In genomic region chr2:105806047-105806446, GRCm38 (mm10) we compare ENCODE assay signal across 27 mouse cellular contexts.
DNase-seq lines count a peak whose midpoint lies in the region; ATAC-seq and TF ChIP-seq lines count a peak whose summit lies in the region.
"Had no signal": no experiment of that assay in that cellular context is flagged by ENCODE, and none has a peak within 500 bp of the region (broad histone marks: within the 10 kb centered on the region; RNA-seq: fewer than 3 reads in every experiment).

No protein-coding gene starts in this region.

- H3K4me3 ChIP-seq in forebrain, embryonic 10.5 days, result no peak overlapping the region
- no peak overlapping the region for H3K4me3 ChIP-seq in forebrain, embryonic 11.5 days (ENCODE audit: low read depth, low read length)
- H3K4me3 ChIP-seq in liver, embryonic 12.5 days, result no peak overlapping the region
- H3K4me3 ChIP-seq in liver, postnatal 0 days (ENCODE audit: low read depth, low read length), result no peak overlapping the region
- no peak overlapping the region for H3K4me3 ChIP-seq in lung, postnatal 0 days (ENCODE audit: low read depth, low read length)
- H3K4me3 ChIP-seq: heart, embryonic 10.5 days; heart, embryonic 15.5 days; hindbrain, embryonic 12.5 days; midbrain, embryonic 10.5 days; myocyte; neural tube, embryonic 12.5 days had no signal

- 88% methylated on average over 4 of the region's 4 CpGs for WGBS in forebrain, embryonic 10.5 days
- WGBS in forebrain, embryonic 11.5 days, result 84% methylated on average over 4 of the region's 4 CpGs
- WGBS in liver, embryonic 12.5 days (ENCODE audit: insufficient replicate concordance), result 49% methylated on average over 4 of the region's 4 CpGs
- WGBS in liver, postnatal 0 days (ENCODE audit: insufficient replicate concordance), result 63% methylated on average over 4 of the region's 4 CpGs
- WGBS in lung, postnatal 0 days, result 76% methylated on average over 4 of the region's 4 CpGs

- no peak for TF ChIP-seq EP300 in liver, postnatal 0 days (IDR thresholded peaks at IDR 0.05; ENCODE audit: low read depth)
- TF ChIP-seq EP300 in lung, postnatal 0 days (IDR thresholded peaks at IDR 0.05), result no peak

- no peak for ATAC-seq in forebrain, embryonic 11.5 days (replicated peaks; ENCODE audit: low FRiP score)
- peak; percentile 81 for ATAC-seq in liver, embryonic 12.5 days
- no peak for ATAC-seq in liver, postnatal 0 days
- ATAC-seq in inflammation-experienced regulatory T-cells, adult 6 months, result no peak
- no peak for ATAC-seq in lung, postnatal 0 days
- ATAC-seq: intestine, embryonic 16.5 days; Patski had no signal

- TF ChIP-seq CTCF in liver, postnatal 0 days (IDR thresholded peaks at IDR 0.05; ENCODE audit: low read depth), result no peak
- TF ChIP-seq CTCF in lung, postnatal 0 days (IDR thresholded peaks at IDR 0.05), result no peak

- H3K4me2 ChIP-seq in forebrain, embryonic 11.5 days (ENCODE audit: low read depth, low read length, severe bottlenecking), result no peak overlapping the region
- H3K4me2 ChIP-seq in liver, embryonic 12.5 days, result peak overlapping the region; percentile 29
- H3K4me2 ChIP-seq in liver, postnatal 0 days (ENCODE audit: low read depth, low read length), result 0 out of 2 replicates have a peak overlapping the region, but pooled peaks have one; percentile 9
- no peak overlapping the region for H3K4me2 ChIP-seq in lung, postnatal 0 days (replicated peaks; ENCODE audit: low read depth, low read length)
- H3K4me2 ChIP-seq: heart, embryonic 15.5 days; hindbrain, embryonic 12.5 days; neural tube, embryonic 12.5 days had no signal

- H3K4me1 ChIP-seq in forebrain, embryonic 10.5 days, result peaks cover 35% of the 10 kb centered on the region
- H3K4me1 ChIP-seq in forebrain, embryonic 11.5 days (replicated peaks; ENCODE audit: control insufficient read depth, insufficient read depth, low read length), result no peaks in the 10 kb centered on the region
- peaks cover 24% of the 10 kb centered on the region for H3K4me1 ChIP-seq in liver, embryonic 12.5 days
- H3K4me1 ChIP-seq in liver, postnatal 0 days (ENCODE audit: insufficient read depth), result no peaks in the 10 kb centered on the region
- H3K4me1 ChIP-seq in lung, postnatal 0 days (ENCODE audit: insufficient read depth, low read depth, low read length), result no peaks in the 10 kb centered on the region
- H3K4me1 ChIP-seq: heart, embryonic 10.5 days; heart, embryonic 15.5 days; hindbrain, embryonic 12.5 days; midbrain, embryonic 10.5 days; neural tube, embryonic 12.5 days had no signal

- peak overlapping the region; percentile 25; the same call in 1 of the 2 replicates for H3K27ac ChIP-seq in forebrain, embryonic 10.5 days
- no peak overlapping the region for H3K27ac ChIP-seq in forebrain, embryonic 11.5 days (ENCODE audit: low read depth, low read length)
- peak overlapping the region; percentile 60; the same call in 1 of the 2 replicates for H3K27ac ChIP-seq in liver, embryonic 12.5 days
- H3K27ac ChIP-seq in liver, postnatal 0 days (ENCODE audit: low read depth), result no peak overlapping the region
- H3K27ac ChIP-seq in lung, postnatal 0 days (ENCODE audit: low read length), result no peak overlapping the region
- H3K27ac ChIP-seq: heart, embryonic 10.5 days; heart, embryonic 15.5 days; hindbrain, embryonic 12.5 days; hindbrain, postnatal 0 days; macrophage; midbrain, embryonic 10.5 days; neural tube, embryonic 12.5 days had no signal

- no peaks in the 10 kb centered on the region for H3K9me3 ChIP-seq in forebrain, embryonic 10.5 days
- H3K9me3 ChIP-seq in forebrain, embryonic 11.5 days (ENCODE audit: control insufficient read depth, low read length), result no peaks in the 10 kb centered on the region
- no peaks in the 10 kb centered on the region for H3K9me3 ChIP-seq in liver, embryonic 12.5 days (replicated peaks)
- no peaks in the 10 kb centered on the region for H3K9me3 ChIP-seq in liver, postnatal 0 days (ENCODE audit: low read length)
- no peaks in the 10 kb centered on the region for H3K9me3 ChIP-seq in lung, postnatal 0 days (ENCODE audit: low read length)
- H3K9me3 ChIP-seq: heart, embryonic 10.5 days; heart, embryonic 15.5 days; hindbrain, embryonic 12.5 days; midbrain, embryonic 10.5 days; neural tube, embryonic 12.5 days had no signal

- DNase-seq in forebrain, embryonic 10.5 days (ENCODE audit: extremely low spot score, low spot score), result no peak
- DNase-seq in forebrain, embryonic 11.5 days (ENCODE audit: low spot score), result no peak
- peak; percentile 31 for DNase-seq in c-Kit-positive CD71-positive TER-119-negative erythroid progenitor cells, embryonic 14.5 days (ENCODE audit: low read depth)
- DNase-seq in liver, postnatal 0 days, result no peak
- DNase-seq in right cerebral cortex, postnatal 14 days, result no peak
- DNase-seq in lung, postnatal 0 days (ENCODE audit: low spot score), result no peak
- DNase-seq: adrenal gland, postnatal 10 days; cerebellum, adult 11-12 months; cerebellum, postnatal 14 days; gastrocnemius, postnatal 10 days; kidney, adult 9 months; kidney, postnatal 14 days; layer of hippocampus, adult 9-11 months; thymus, postnatal 4 days had no signal

- no peaks in the 10 kb centered on the region for H3K36me3 ChIP-seq in forebrain, embryonic 10.5 days (replicated peaks)
- H3K36me3 ChIP-seq in forebrain, embryonic 11.5 days (ENCODE audit: control insufficient read depth, insufficient read depth, low read length), result no peaks in the 10 kb centered on the region
- H3K36me3 ChIP-seq in liver, embryonic 12.5 days, result no peaks in the 10 kb centered on the region
- no peaks in the 10 kb centered on the region for H3K36me3 ChIP-seq in liver, postnatal 0 days (replicated peaks; ENCODE audit: insufficient read depth, low read length)
- H3K36me3 ChIP-seq in lung, postnatal 0 days (ENCODE audit: insufficient read depth, low read length), result no peaks in the 10 kb centered on the region
- H3K36me3 ChIP-seq: heart, embryonic 10.5 days; heart, embryonic 15.5 days; hindbrain, embryonic 12.5 days; midbrain, embryonic 10.5 days; neural tube, embryonic 12.5 days had no signal

- H3K9ac ChIP-seq in forebrain, embryonic 11.5 days (ENCODE audit: low read length), result no peak overlapping the region
- H3K9ac ChIP-seq in liver, embryonic 12.5 days, result no peak overlapping the region
- no peak overlapping the region for H3K9ac ChIP-seq in liver, postnatal 0 days (replicated peaks)
- H3K9ac ChIP-seq in lung, postnatal 0 days (replicated peaks; ENCODE audit: low read depth), result no peak overlapping the region
- H3K9ac ChIP-seq: heart, embryonic 15.5 days; hindbrain, embryonic 12.5 days; neural tube, embryonic 12.5 days had no signal

- H3K27me3 ChIP-seq in forebrain, embryonic 10.5 days (ENCODE audit: poor library complexity, severe bottlenecking), result no peaks in the 10 kb centered on the region
- no peaks in the 10 kb centered on the region for H3K27me3 ChIP-seq in forebrain, embryonic 11.5 days (ENCODE audit: control insufficient read depth, insufficient read depth, low read length)
- no peaks in the 10 kb centered on the region for H3K27me3 ChIP-seq in liver, embryonic 12.5 days (replicated peaks)
- no peaks in the 10 kb centered on the region for H3K27me3 ChIP-seq in liver, postnatal 0 days (ENCODE audit: insufficient read depth, low read length)
- H3K27me3 ChIP-seq in lung, postnatal 0 days (replicated peaks; ENCODE audit: insufficient read depth, low read length), result no peaks in the 10 kb centered on the region
- H3K27me3 ChIP-seq: CH12.LX; heart, embryonic 15.5 days; hindbrain, embryonic 12.5 days; neural tube, embryonic 12.5 days; Patski had no signal

Comparison
In these comparisons a context has a peak if more than half of its experiments do, and no peak if none do; other contexts are left out.
1. H3K27ac ChIP-seq: peak in forebrain, embryonic 10.5 days (single experiment) and liver, embryonic 12.5 days (single experiment); none in forebrain, embryonic 11.5 days (single experiment), liver, postnatal 0 days (single experiment) and lung, postnatal 0 days (single experiment).
2. H3K4me2 ChIP-seq: peak in liver, embryonic 12.5 days (single experiment) and liver, postnatal 0 days (single experiment); none in forebrain, embryonic 11.5 days (single experiment) and lung, postnatal 0 days (single experiment).